Mouse (Mus musculus): ENCODE measurements around the gene Acsm4. TPM values are rescaled to one million over a fixed set of nuclear protein-coding genes. Genes with fewer than 3 reads are reported as not detected.

Acsm4 gene
- total and polyA plus RNA-seq, 3 experiments, result not detected

DNA sequence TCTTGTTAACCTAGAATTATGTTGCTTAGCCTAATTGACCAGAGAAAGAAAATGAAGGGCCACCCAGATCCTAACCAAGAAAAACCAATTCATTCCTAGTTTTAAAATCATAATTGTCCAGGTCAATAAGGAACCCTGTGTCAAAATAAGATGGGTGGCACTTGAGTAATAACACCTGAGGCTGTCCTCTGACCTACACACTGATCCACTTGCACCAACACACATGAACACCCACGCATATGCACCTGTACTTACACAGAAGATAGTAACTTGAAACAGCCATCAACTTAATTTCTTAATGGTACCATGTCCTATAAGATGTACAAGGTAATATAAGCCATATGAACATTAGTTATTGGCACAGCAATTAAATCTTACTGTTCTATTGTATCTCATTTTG lies 63.9 kb downstream of the Acsm4 start:
- H3K27me3 ChIP-seq (ENCODE audit: control insufficient read depth in 1 of 2, insufficient read depth in 2 of 2, low read length in 2 of 2), result no peaks in the 10 kb centered on the region
- H3K27ac ChIP-seq (ENCODE audit: control insufficient read depth, low read depth, low read length), result no peak overlapping the region
- no peaks in the 10 kb centered on the region for H3K4me1 ChIP-seq (ENCODE audit: control insufficient read depth in 1 of 2, insufficient read depth in 2 of 2, low read length in 2 of 2)
- H3K9ac ChIP-seq (ENCODE audit: control insufficient read depth, low read depth, low read length, poor library complexity, severe bottlenecking), result no peak overlapping the region
- no peak overlapping the region for H3K4me3 ChIP-seq (ENCODE audit: control insufficient read depth in 1 of 2, insufficient read depth in 1 of 2, low read depth in 2 of 2, low read length in 2 of 2)
- DNase-seq (ENCODE audit: low read depth, low spot score), result no peak
- H3K9me3 ChIP-seq (replicated peaks; ENCODE audit: insufficient read depth, low read length), result no peaks in the 10 kb centered on the region
- H3K79me2 ChIP-seq (ENCODE audit: control insufficient read depth, insufficient read depth, low read length, poor library complexity), result no peaks in the 10 kb centered on the region
- no peaks in the 10 kb centered on the region for H3K36me3 ChIP-seq (ENCODE audit: control insufficient read depth in 1 of 2, insufficient read depth in 2 of 2, low read length in 2 of 2)
- no peak for TF ChIP-seq ZMIZ1 (IDR thresholded peaks at IDR 0.05; ENCODE audit: low read depth, low read length)
- TF ChIP-seq USF2 (IDR thresholded peaks at IDR 0.05; ENCODE audit: borderline replicate concordance in 1 of 2, insufficient read depth in 1 of 2, low read depth in 1 of 2, low read length in 2 of 2), result no peak
- no peak for TF ChIP-seq SIN3A (IDR thresholded peaks at IDR 0.05; ENCODE audit: low read length)
- no peak for TF ChIP-seq MAFK (IDR thresholded peaks at IDR 0.05; ENCODE audit: borderline replicate concordance, low read depth, low read length)
- no peak for TF ChIP-seq CHD2 (IDR thresholded peaks at IDR 0.05; ENCODE audit: low read length)
- TF ChIP-seq TAL1 (IDR thresholded peaks at IDR 0.05; ENCODE audit: low read length), result no peak
- no peak for TF ChIP-seq E2F4 (IDR thresholded peaks at IDR 0.05; ENCODE audit: borderline replicate concordance, low read depth, low read length)
- no peak for TF ChIP-seq GABPA (IDR thresholded peaks at IDR 0.05; ENCODE audit: low read depth, low read length)

DNA sequence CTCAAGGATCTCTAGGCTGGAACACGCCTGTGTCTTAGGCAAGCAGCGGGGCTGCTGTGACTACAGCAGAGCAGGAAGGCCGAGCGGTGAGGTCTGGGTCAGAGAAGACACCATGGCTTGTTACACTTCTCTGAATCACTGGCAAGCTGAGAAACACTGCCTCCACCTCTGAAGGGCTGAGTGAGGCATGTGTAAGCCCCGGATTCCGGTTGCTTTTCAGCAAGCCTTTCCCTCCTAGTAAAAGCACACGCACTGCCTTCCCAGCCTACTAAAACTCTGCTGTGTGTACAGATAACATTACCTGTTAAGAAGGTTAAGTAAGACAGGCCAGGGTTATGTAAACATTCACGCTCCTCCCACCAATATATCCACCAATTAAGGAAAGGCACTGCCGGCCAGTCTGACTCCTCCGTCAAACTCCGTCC lies 70.7 kb downstream of the Acsm4 start, which contains the start of gene Acsm3:
TSS of gene Acsm3 (plus strand) at position 397 of the 425 bp plus-strand sequence.
- H3K9ac ChIP-seq (ENCODE audit: control insufficient read depth, low read depth, low read length, poor library complexity, severe bottlenecking), result no peak within 1 kb of the TSS
- no peaks in the 10 kb centered on the region for H3K9me3 ChIP-seq (replicated peaks; ENCODE audit: insufficient read depth, low read length)
- H3K4me1 ChIP-seq (ENCODE audit: control insufficient read depth in 1 of 2, insufficient read depth in 2 of 2, low read length in 2 of 2), result no peaks in the 10 kb centered on the region
- H3K79me2 ChIP-seq (ENCODE audit: control insufficient read depth, insufficient read depth, low read length, poor library complexity), result no peaks in the 10 kb centered on the region
- TF ChIP-seq ZMIZ1 (IDR thresholded peaks at IDR 0.05; ENCODE audit: low read depth, low read length) (no peak), GATA1 (IDR thresholded peaks at IDR 0.05; ENCODE audit: low read depth, low read length) (no peak), ETS1 (IDR thresholded peaks at IDR 0.05; ENCODE audit: low read depth, low read length) (no peak), ZC3H11A (IDR thresholded peaks at IDR 0.05; ENCODE audit: low read depth, low read length) (no peak), POLR2A (IDR thresholded peaks at IDR 0.05; ENCODE audit: control insufficient read depth in 1 of 2, insufficient read depth in 1 of 2, low read depth in 1 of 2, low read length in 2 of 2, poor library complexity in 1 of 2) (no peak), RCOR1 (IDR thresholded peaks at IDR 0.05; ENCODE audit: low read depth, low read length) (no peak)
- peaks cover 0 to 4% of the 10 kb centered on the region in 2 experiments; a peak in 3 of 4 replicates for H3K27me3 ChIP-seq (ENCODE audit: control insufficient read depth in 1 of 2, insufficient read depth in 2 of 2, low read length in 2 of 2)
- no peak within 1 kb of the TSS for H3K4me3 ChIP-seq (ENCODE audit: control insufficient read depth in 1 of 2, insufficient read depth in 1 of 2, low read depth in 2 of 2, low read length in 2 of 2)
- H3K27ac ChIP-seq (ENCODE audit: control insufficient read depth, low read depth, low read length), result no peak within 1 kb of the TSS
- no peaks in the 10 kb centered on the region for H3K36me3 ChIP-seq (ENCODE audit: control insufficient read depth in 1 of 2, insufficient read depth in 2 of 2, low read length in 2 of 2)
- no peak for DNase-seq (ENCODE audit: low read depth, low spot score)

DNA sequence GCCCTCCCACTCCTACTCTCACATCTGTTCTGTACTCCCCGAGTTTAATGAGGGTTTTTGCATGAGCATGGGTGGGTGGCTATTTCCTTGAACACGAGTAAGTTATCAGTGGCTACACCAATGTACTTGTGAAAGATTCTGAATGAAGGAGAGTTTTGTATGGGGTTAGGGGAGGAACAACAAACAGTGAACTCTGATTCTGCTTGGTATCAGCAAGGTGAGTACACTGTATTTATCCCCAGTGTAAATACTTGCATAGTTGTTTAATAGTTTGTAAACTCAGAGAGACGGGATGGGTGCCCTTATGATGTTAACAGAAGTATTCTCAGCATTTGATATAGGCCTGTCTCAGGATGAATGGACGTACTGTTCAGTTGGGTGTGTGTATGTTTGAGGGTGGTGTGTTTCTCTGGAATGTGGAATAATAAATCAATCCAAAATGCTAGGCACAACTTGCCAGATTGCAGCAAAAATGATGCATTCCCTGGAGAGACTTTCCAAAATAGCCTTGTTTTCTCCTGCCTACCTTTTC lies 72.4 kb downstream of the Acsm4 start:
- Histone ChIP-seq H3K27me3 (ENCODE audit: control insufficient read depth in 1 of 2, insufficient read depth in 2 of 2, low read length in 2 of 2) (peaks cover 0 to 4% of the 10 kb centered on the region in 2 experiments; a peak in 3 of 4 replicates), H3K9ac (ENCODE audit: control insufficient read depth, low read depth, low read length, poor library complexity, severe bottlenecking) (no peak overlapping the region), H3K27ac (ENCODE audit: control insufficient read depth, low read depth, low read length) (no peak overlapping the region), H3K36me3 (ENCODE audit: control insufficient read depth in 1 of 2, insufficient read depth in 2 of 2, low read length in 2 of 2) (no peaks in the 10 kb centered on the region), H3K9me3 (replicated peaks; ENCODE audit: insufficient read depth, low read length) (no peaks in the 10 kb centered on the region), H3K79me2 (ENCODE audit: control insufficient read depth, insufficient read depth, low read length, poor library complexity) (no peaks in the 10 kb centered on the region), H3K4me3 (ENCODE audit: control insufficient read depth in 1 of 2, insufficient read depth in 1 of 2, low read depth in 2 of 2, low read length in 2 of 2) (no peak overlapping the region), H3K4me1 (ENCODE audit: control insufficient read depth in 1 of 2, insufficient read depth in 2 of 2, low read length in 2 of 2) (no peaks in the 10 kb centered on the region)
- DNase-seq (ENCODE audit: low read depth, low spot score), result no peak
- TF ChIP-seq CTCF (IDR thresholded peaks at IDR 0.05 in 2 of 3, conservative IDR thresholded peaks at IDR 0.05 in 1 of 3; ENCODE audit: control insufficient read depth in 1 of 3, insufficient read depth in 1 of 3, low read depth in 2 of 3, low read length in 3 of 3, poor library complexity in 1 of 3, severe bottlenecking in 1 of 3), result no peak
- no peak for TF ChIP-seq TCF12 (IDR thresholded peaks at IDR 0.05; ENCODE audit: low read depth, low read length)
- no peak for TF ChIP-seq BHLHE40 (IDR thresholded peaks at IDR 0.05; ENCODE audit: borderline replicate concordance, low read depth, low read length)
- no peak for TF ChIP-seq ZNF384 (IDR thresholded peaks at IDR 0.05; ENCODE audit: low read depth, low read length)
- TF ChIP-seq HCFC1 (IDR thresholded peaks at IDR 0.05; ENCODE audit: low read depth, low read length), result no peak
- TF ChIP-seq JUND (IDR thresholded peaks at IDR 0.05; ENCODE audit: low read depth, low read length), result no peak
- TF ChIP-seq TBP (IDR thresholded peaks at IDR 0.05; ENCODE audit: low read depth, low read length), result no peak
- TF ChIP-seq ZC3H11A (IDR thresholded peaks at IDR 0.05; ENCODE audit: low read depth, low read length), result no peak
- TF ChIP-seq KAT2A (conservative IDR thresholded peaks at IDR 0.05; ENCODE audit: low read depth, low read length), result no peak
- TF ChIP-seq POLR2AphosphoS5 (IDR thresholded peaks at IDR 0.05; ENCODE audit: borderline replicate concordance, low read depth, low read length), result no peak
- TF ChIP-seq MEF2A (IDR thresholded peaks at IDR 0.05; ENCODE audit: extremely low read depth, insufficient replicate concordance, low read depth, low read length, poor library complexity, severe bottlenecking), result no peak
- no peak for TF ChIP-seq ETS1 (IDR thresholded peaks at IDR 0.05; ENCODE audit: low read depth, low read length)
- TF ChIP-seq USF2 (IDR thresholded peaks at IDR 0.05; ENCODE audit: borderline replicate concordance in 1 of 2, insufficient read depth in 1 of 2, low read depth in 1 of 2, low read length in 2 of 2), result no peak
